Comparison of ENCODE assay signal across 8 mouse cellular contexts in the genomic region with DNA sequence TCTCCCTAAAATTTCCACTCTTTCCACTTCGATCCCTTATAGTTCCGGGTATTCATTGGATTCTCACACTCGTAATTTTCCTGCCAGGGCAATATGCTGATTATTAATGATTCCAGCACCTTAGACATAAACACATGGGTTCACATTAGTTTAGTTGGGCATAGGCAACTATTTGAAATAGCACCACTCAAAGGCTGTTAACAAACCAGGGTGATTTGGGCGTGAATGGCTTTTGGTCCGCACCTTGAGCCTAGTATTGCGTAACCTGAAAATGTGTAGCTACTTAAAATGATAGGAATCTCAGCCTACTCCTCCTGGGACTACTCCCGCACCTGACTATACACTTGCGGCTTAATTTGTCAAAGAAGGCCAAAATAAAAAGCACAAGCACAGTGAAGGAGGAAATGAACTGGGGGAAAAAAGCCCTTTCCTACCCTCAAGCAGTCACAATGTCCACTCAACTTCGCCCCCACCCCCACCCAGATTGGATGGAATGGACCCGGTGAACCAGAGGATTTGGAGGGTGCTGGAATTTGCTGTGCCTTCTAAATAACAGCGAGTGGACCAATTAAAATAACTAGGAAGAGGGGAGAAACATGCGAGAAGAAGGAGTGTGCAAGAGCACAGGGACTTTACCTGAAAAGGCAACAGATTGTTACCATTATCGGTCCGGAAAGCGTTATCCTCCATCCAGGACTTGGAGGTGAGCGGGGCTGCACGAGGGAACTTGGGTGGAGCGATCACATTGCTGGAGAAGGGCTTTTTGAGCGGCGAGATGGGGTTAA. TPM values are rescaled to one million over a fixed set of nuclear protein-coding genes. Genes with fewer than 3 reads are reported as not detected.
A peak's percentile ranks its signal among the peaks of the same experiment; 100 is the strongest.
DNase-seq lines count a peak whose midpoint lies in the region; ATAC-seq and TF ChIP-seq lines count a peak whose summit lies in the region.

No protein-coding gene starts in this region.

- H3K27ac ChIP-seq in MEL (ENCODE audit: control insufficient read depth, low read depth, low read length) = no peak overlapping the region
- H3K27ac ChIP-seq in heart, embryonic 16.5 days (ENCODE audit: low read length) = peak overlapping the region; percentile 97
- H3K27ac ChIP-seq in limb, embryonic 14.5 days (replicated peaks; ENCODE audit: low read depth, low read length) = no peak overlapping the region
- no peak overlapping the region for H3K27ac ChIP-seq in small intestine, adult 2 months (ENCODE audit: insufficient read depth, low read depth, low read length)

- H3K4me1 ChIP-seq in MEL (ENCODE audit: control insufficient read depth in 1 of 2, insufficient read depth in 2 of 2, low read length in 2 of 2) = peaks cover 2 to 6% of the 10 kb centered on the region in 2 experiments; a peak in 2 of 4 replicates
- peaks cover 7% of the 10 kb centered on the region for H3K4me1 ChIP-seq in heart, embryonic 16.5 days (ENCODE audit: control insufficient read depth, insufficient read depth, low read length)
- peaks cover 11% of the 10 kb centered on the region; the same call in 1 of the 2 replicates for H3K4me1 ChIP-seq in limb, embryonic 14.5 days (ENCODE audit: control insufficient read depth, insufficient read depth, low read length)
- peaks cover 6% of the 10 kb centered on the region; the same call in 1 of the 2 replicates for H3K4me1 ChIP-seq in small intestine, adult 2 months (ENCODE audit: control insufficient read depth, insufficient read depth, insufficient read length, low read length)

- no peak for TF ChIP-seq CTCF in MEL (IDR thresholded peaks at IDR 0.05 in 2 of 3, conservative IDR thresholded peaks at IDR 0.05 in 1 of 3; ENCODE audit: control insufficient read depth in 1 of 3, insufficient read depth in 1 of 3, low read depth in 2 of 3, low read length in 3 of 3, poor library complexity in 1 of 3, severe bottlenecking in 1 of 3)
- no peak for TF ChIP-seq CTCF in small intestine, adult 2 months (IDR thresholded peaks at IDR 0.05; ENCODE audit: extremely low read depth, insufficient read length, insufficient replicate concordance, low read depth, low read length)

- H3K9me3 ChIP-seq in MEL (replicated peaks; ENCODE audit: insufficient read depth, low read length) = no peaks in the 10 kb centered on the region
- no peaks in the 10 kb centered on the region for H3K9me3 ChIP-seq in heart, embryonic 16.5 days (replicated peaks; ENCODE audit: control insufficient read depth, low read length)
- H3K9me3 ChIP-seq in limb, embryonic 14.5 days (ENCODE audit: control insufficient read depth, low read length) = no peaks in the 10 kb centered on the region

- no peak for TF ChIP-seq EP300 in MEL (IDR thresholded peaks at IDR 0.05; ENCODE audit: low read depth in 1 of 2, low read length in 2 of 2)

- peaks cover 0 to 2% of the 10 kb centered on the region in 2 experiments; a peak in 1 of 4 replicates for H3K36me3 ChIP-seq in MEL (ENCODE audit: control insufficient read depth in 1 of 2, insufficient read depth in 2 of 2, low read length in 2 of 2)
- peaks cover 4% of the 10 kb centered on the region for H3K36me3 ChIP-seq in heart, embryonic 16.5 days (ENCODE audit: control insufficient read depth, insufficient read depth)
- H3K36me3 ChIP-seq in limb, embryonic 14.5 days (ENCODE audit: control insufficient read depth, insufficient read depth, low read length) = no peaks in the 10 kb centered on the region
- no peaks in the 10 kb centered on the region; the same call in 1 of the 2 replicates for H3K36me3 ChIP-seq in small intestine, adult 2 months (ENCODE audit: control insufficient read depth, insufficient read depth, low read length)

- ATAC-seq in heart, embryonic 16.5 days (replicated peaks; ENCODE audit: extremely low read depth, insufficient read depth, low FRiP score) = no peak
- ATAC-seq in limb, embryonic 14.5 days (ENCODE audit: low FRiP score, low read depth) = no peak

- peak; percentile 8 for DNase-seq in embryo, embryonic 10.5 days (ENCODE audit: low spot score)
- no peak for DNase-seq in embryo, embryonic 11 days
- no peak for DNase-seq in MEL (ENCODE audit: low read depth, low spot score)
- DNase-seq in limb, embryonic 14.5 days (ENCODE audit: low spot score) = no peak
- no peak for DNase-seq in spleen, postnatal 10 days (ENCODE audit: low spot score in 2 of 2)
- no peak for DNase-seq in spleen, postnatal 36 days (ENCODE audit: low spot score in 2 of 2)

- peak overlapping the region; percentile 80 to 91; a peak in 3 of 4 replicates for H3K4me3 ChIP-seq in MEL (ENCODE audit: control insufficient read depth in 1 of 2, insufficient read depth in 1 of 2, low read depth in 2 of 2, low read length in 2 of 2)
- peak overlapping the region; percentile 85 for H3K4me3 ChIP-seq in heart, embryonic 16.5 days (ENCODE audit: low read length)
- peak overlapping the region; percentile 63 for H3K4me3 ChIP-seq in limb, embryonic 14.5 days (replicated peaks; ENCODE audit: low read length)
- H3K4me3 ChIP-seq in small intestine, adult 2 months (ENCODE audit: low read depth, low read length) = peak overlapping the region; percentile 80

- peak overlapping the region; percentile 61 for H3K9ac ChIP-seq in MEL (ENCODE audit: control insufficient read depth, low read depth, low read length, poor library complexity, severe bottlenecking)
- H3K9ac ChIP-seq in heart, embryonic 16.5 days (ENCODE audit: low read length) = peak overlapping the region; percentile 97
- H3K9ac ChIP-seq in limb, embryonic 14.5 days (ENCODE audit: low read depth, low read length, severe bottlenecking) = peak overlapping the region; percentile 55

- whole genome bisulfite sequencing in heart, embryonic 16.5 days = 23% methylated on average over 20 of the region's 20 CpGs
- WGBS in limb, embryonic 14.5 days = 31% methylated on average over 20 of the region's 20 CpGs
- WGBS in small intestine, adult 2 months = 23% methylated on average over 20 of the region's 20 CpGs

- H3K4me2 ChIP-seq in heart, embryonic 16.5 days (ENCODE audit: low read depth, low read length) = peak overlapping the region; percentile 88
- H3K4me2 ChIP-seq in limb, embryonic 14.5 days (replicated peaks; ENCODE audit: low read depth, low read length, severe bottlenecking) = peak overlapping the region; percentile 100

- TF ChIP-seq POLR2A in MEL (IDR thresholded peaks at IDR 0.05; ENCODE audit: control insufficient read depth in 1 of 2, insufficient read depth in 1 of 2, low read depth in 1 of 2, low read length in 2 of 2, poor library complexity in 1 of 2) = no peak
- no peak for TF ChIP-seq POLR2A in limb, embryonic 14.5 days (IDR thresholded peaks at IDR 0.05; ENCODE audit: borderline replicate concordance, extremely low read depth, insufficient read depth, insufficient read length)
- TF ChIP-seq POLR2A in small intestine, adult 2 months (IDR thresholded peaks at IDR 0.05; ENCODE audit: low read depth, low read length) = no peak

- no peaks in the 10 kb centered on the region; the same call in 1 of the 2 replicates for H3K79me2 ChIP-seq in MEL (ENCODE audit: control insufficient read depth, insufficient read depth, low read length, poor library complexity)

- TF ChIP-seq RAD21 in MEL (IDR thresholded peaks at IDR 0.05; ENCODE audit: low read depth, low read length) = no peak

- H3K27me3 ChIP-seq in MEL (ENCODE audit: control insufficient read depth in 1 of 2, insufficient read depth in 2 of 2, low read length in 2 of 2) = no peaks in the 10 kb centered on the region
- 0 out of 2 replicates have a peak, but pooled peaks cover 2% of the 10 kb centered on the region for H3K27me3 ChIP-seq in heart, embryonic 16.5 days (ENCODE audit: control insufficient read depth, insufficient read depth, low read length)
- H3K27me3 ChIP-seq in limb, embryonic 14.5 days (ENCODE audit: control insufficient read depth, insufficient read depth, low read length) = peaks cover 39% of the 10 kb centered on the region
- H3K27me3 ChIP-seq in small intestine, adult 2 months (ENCODE audit: control insufficient read depth, insufficient read depth, low read length) = peaks cover 2% of the 10 kb centered on the region; the same call in 1 of the 2 replicates

TF ChIP-seq in MEL, 35 proteins besides CTCF, POLR2A, EP300 and RAD21 (continues in another document):
- no peak for TF ChIP-seq USF2 (IDR thresholded peaks at IDR 0.05; ENCODE audit: borderline replicate concordance in 1 of 2, insufficient read depth in 1 of 2, low read depth in 1 of 2, low read length in 2 of 2)
- TF ChIP-seq ZNF384 (IDR thresholded peaks at IDR 0.05; ENCODE audit: low read depth, low read length) = no peak
- TF ChIP-seq GATA1 (IDR thresholded peaks at IDR 0.05; ENCODE audit: low read depth, low read length) = no peak
- TF ChIP-seq ELF1 (IDR thresholded peaks at IDR 0.05; ENCODE audit: low read depth, low read length) = no peak
- TF ChIP-seq HCFC1 (IDR thresholded peaks at IDR 0.05; ENCODE audit: low read depth, low read length) = no peak
- no peak for TF ChIP-seq CHD2 (IDR thresholded peaks at IDR 0.05; ENCODE audit: low read length)
- no peak for TF ChIP-seq ZKSCAN1 (IDR thresholded peaks at IDR 0.05; ENCODE audit: low read depth, low read length)
- no peak for TF ChIP-seq POLR2AphosphoS5 (IDR thresholded peaks at IDR 0.05; ENCODE audit: borderline replicate concordance, low read depth, low read length)
- TF ChIP-seq RCOR1 (IDR thresholded peaks at IDR 0.05; ENCODE audit: low read depth, low read length) = no peak
- TF ChIP-seq NELFE (IDR thresholded peaks at IDR 0.05; ENCODE audit: low read depth, low read length) = no peak
- no peak for TF ChIP-seq TCF12 (IDR thresholded peaks at IDR 0.05; ENCODE audit: low read depth, low read length)
- no peak for TF ChIP-seq KAT2A (conservative IDR thresholded peaks at IDR 0.05; ENCODE audit: low read depth, low read length)
- TF ChIP-seq MAZ (IDR thresholded peaks at IDR 0.05; ENCODE audit: low read depth, low read length) = no peak

RNA-seq across cellular contexts. Expression of gene March5, which starts 33.8 kb away (rescaled TPM):
- total RNA-seq in MEL (2012; rRNA removed) = 65.6 and 68.5 TPM in 2 replicates
- polyA plus RNA-seq in MEL (2012; ENCODE audit: insufficient read depth in 1 of 2, insufficient read length in 2 of 2, low read depth in 1 of 2, low replicate concordance in 2 of 2, missing spikeins in 1 of 2) = 10 to 100 TPM in 1 of 2 experiments, not detected in 1; 83.5 TPM
- 77.0 and 80.2 TPM in 2 replicates for polyA plus RNA-seq in heart, embryonic 16.5 days (2015; fragmentation: Nextera tagmentation; extraction: Ambion mirVana)
- polyA plus RNA-seq in limb, embryonic 14.5 days (2012; rRNA removed) = 65.3 and 67.0 TPM in 2 replicates
- 106 and 112 TPM in 2 replicates for polyA plus RNA-seq in limb, embryonic 14.5 days (2014; fragmentation: Nextera tagmentation; extraction: Ambion mirVana)
- polyA plus RNA-seq in small intestine, adult 2 months (2012; rRNA removed) = 15.6 and 25.4 TPM in 2 replicates

RNA-seq across cellular contexts. Expression of gene Cpeb3, which starts 34.9 kb away (rescaled TPM):
- total RNA-seq in MEL (2012; rRNA removed) = 0.29 and 0.35 TPM in 2 replicates
- polyA plus RNA-seq in MEL (2012; ENCODE audit: insufficient read depth in 1 of 2, insufficient read length in 2 of 2, low read depth in 1 of 2, low replicate concordance in 2 of 2, missing spikeins in 1 of 2) = under 1 TPM in 1 of 2 experiments, not detected in 1; 0.93 TPM
- polyA plus RNA-seq in heart, embryonic 16.5 days (2015; fragmentation: Nextera tagmentation; extraction: Ambion mirVana) = 7.4 and 8.2 TPM in 2 replicates
- polyA plus RNA-seq in limb, embryonic 14.5 days (2012; rRNA removed) = 1.4 and 2.2 TPM in 2 replicates
- 1.4 and 1.6 TPM in 2 replicates for polyA plus RNA-seq in limb, embryonic 14.5 days (2014; fragmentation: Nextera tagmentation; extraction: Ambion mirVana)
- polyA plus RNA-seq in small intestine, adult 2 months (2012; rRNA removed) = 5.9 and 9.1 TPM in 2 replicates
